ENCODE assay signal across 9 mouse cellular contexts in the genomic region with DNA sequence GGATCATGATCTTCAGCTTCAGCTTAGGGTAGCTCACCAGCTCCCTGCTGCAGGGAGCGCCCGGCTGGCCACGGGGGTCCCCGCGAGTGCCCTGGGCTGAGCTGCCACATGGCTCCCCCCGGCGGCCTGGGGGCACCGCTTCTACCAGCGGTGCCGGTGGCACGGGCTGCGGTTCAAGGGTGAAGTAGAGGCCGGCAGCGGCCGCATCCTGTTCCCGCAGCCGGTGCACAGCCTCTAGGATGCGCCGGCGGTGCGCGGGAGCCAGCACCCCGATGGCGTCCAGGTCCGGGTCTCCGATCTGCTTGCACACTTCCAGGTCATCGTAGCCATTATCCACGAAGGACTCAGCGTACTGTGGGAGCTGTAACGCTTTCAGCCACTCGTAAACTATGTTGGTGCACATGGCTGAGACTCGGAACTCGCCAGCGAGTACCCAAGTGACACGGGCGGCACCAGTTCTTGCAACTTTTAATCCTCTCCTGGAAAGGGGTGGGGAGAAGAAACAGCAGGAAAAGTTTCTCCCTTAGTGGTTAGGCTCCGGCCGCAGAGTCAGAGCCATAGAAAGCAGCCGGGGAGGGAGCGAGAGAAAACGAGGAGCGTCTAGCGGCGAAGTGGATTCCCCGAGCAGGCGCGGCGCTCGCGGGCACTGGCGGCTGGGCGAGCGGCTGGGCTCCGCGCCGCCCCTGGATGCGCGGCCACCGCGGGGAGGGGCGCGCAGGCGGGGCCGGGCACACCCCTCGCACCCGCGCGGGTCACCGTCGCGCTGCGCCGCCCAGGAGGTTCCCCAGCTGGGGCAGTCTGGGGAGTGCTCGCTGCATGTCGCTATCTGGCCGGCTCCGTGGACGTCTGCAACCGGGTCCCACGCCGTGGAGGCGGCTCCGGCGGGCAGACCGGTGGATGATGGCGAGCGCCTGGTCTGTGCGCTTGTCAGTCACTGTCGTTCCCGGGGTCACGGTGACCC. TPM values are rescaled to one million over a fixed set of nuclear protein-coding genes. Genes with fewer than 3 reads are reported as not detected.
DNase-seq lines count a peak whose midpoint lies in the region; ATAC-seq and TF ChIP-seq lines count a peak whose summit lies in the region.
"Had no signal": no experiment of that assay in that cellular context is flagged by ENCODE, and none has a peak within 500 bp of the region (broad histone marks: within the 10 kb centered on the region; RNA-seq: fewer than 3 reads in every experiment).

Samd5 (minus strand) TSS at position 648 of the 961 bp plus-strand sequence.

- no peaks in the 10 kb centered on the region for H3K9me3 ChIP-seq in embryonic facial prominence, embryonic 15.5 days (replicated peaks)
- H3K9me3 ChIP-seq in heart, embryonic 11.5 days (replicated peaks; ENCODE audit: control insufficient read depth, low read length), result no peaks in the 10 kb centered on the region
- no peaks in the 10 kb centered on the region for H3K9me3 ChIP-seq in kidney, postnatal 0 days (replicated peaks; ENCODE audit: low read length)
- no peaks in the 10 kb centered on the region for H3K9me3 ChIP-seq in liver, embryonic 15.5 days (replicated peaks)
- H3K9me3 ChIP-seq in neural tube, embryonic 11.5 days (ENCODE audit: control insufficient read depth, low read length), result no peaks in the 10 kb centered on the region

- peak within 1 kb of the TSS; percentile 93 for H3K4me2 ChIP-seq in embryonic facial prominence, embryonic 15.5 days (replicated peaks)
- H3K4me2 ChIP-seq in heart, embryonic 11.5 days, result peak within 1 kb of the TSS; percentile 71
- H3K4me2 ChIP-seq in kidney, postnatal 0 days (ENCODE audit: low read length), result peak within 1 kb of the TSS; percentile 99
- H3K4me2 ChIP-seq in liver, embryonic 15.5 days, result peak within 1 kb of the TSS; percentile 71
- H3K4me2 ChIP-seq in neural tube, embryonic 11.5 days (ENCODE audit: low read depth), result peak within 1 kb of the TSS; percentile 71

- WGBS in embryonic facial prominence, embryonic 15.5 days, result under 1% methylated on average over 90 of the region's 91 CpGs
- WGBS in heart, embryonic 11.5 days (ENCODE audit: insufficient replicate concordance), result under 1% methylated on average over 89 of the region's 91 CpGs
- under 1% methylated on average over 77 of the region's 91 CpGs for WGBS in kidney, postnatal 0 days
- under 1% methylated on average over 91 of the region's 91 CpGs for WGBS in liver, embryonic 15.5 days (ENCODE audit: insufficient replicate concordance)
- WGBS in neural tube, embryonic 11.5 days, result under 1% methylated on average over 87 of the region's 91 CpGs

- H3K27ac ChIP-seq in embryonic facial prominence, embryonic 15.5 days (replicated peaks), result peak within 1 kb of the TSS; percentile 81
- no peak within 1 kb of the TSS for H3K27ac ChIP-seq in heart, embryonic 11.5 days (ENCODE audit: low read depth, low read length)
- H3K27ac ChIP-seq in kidney, postnatal 0 days, result no peak within 1 kb of the TSS
- no peak within 1 kb of the TSS for H3K27ac ChIP-seq in liver, embryonic 15.5 days (replicated peaks)
- no peak within 1 kb of the TSS for H3K27ac ChIP-seq in neural tube, embryonic 11.5 days (ENCODE audit: low read depth, low read length)

- peak within 1 kb of the TSS; percentile 65 for H3K4me3 ChIP-seq in embryonic facial prominence, embryonic 15.5 days (replicated peaks)
- peak within 1 kb of the TSS; percentile 52 for H3K4me3 ChIP-seq in heart, embryonic 11.5 days (ENCODE audit: low read depth, low read length)
- peak within 1 kb of the TSS; percentile 63 for H3K4me3 ChIP-seq in kidney, postnatal 0 days (replicated peaks; ENCODE audit: low read depth, low read length)
- peak within 1 kb of the TSS; percentile 49 for H3K4me3 ChIP-seq in liver, embryonic 15.5 days (replicated peaks)
- H3K4me3 ChIP-seq in neural tube, embryonic 11.5 days (ENCODE audit: low read depth, low read length), result peak within 1 kb of the TSS; percentile 61

- peak; percentile 36; the same call in 1 of the 2 replicates for TF ChIP-seq CTCF in kidney, postnatal 0 days (IDR thresholded peaks at IDR 0.05; ENCODE audit: low read depth)

- H3K9ac ChIP-seq in embryonic facial prominence, embryonic 15.5 days, result peak within 1 kb of the TSS; percentile 59
- peak within 1 kb of the TSS; percentile 68 for H3K9ac ChIP-seq in heart, embryonic 11.5 days (ENCODE audit: low read depth, low read length)
- H3K9ac ChIP-seq in kidney, postnatal 0 days (ENCODE audit: low read depth, low read length), result peak within 1 kb of the TSS; percentile 55
- H3K9ac ChIP-seq in liver, embryonic 15.5 days, result peak within 1 kb of the TSS; percentile 15; the same call in 1 of the 2 replicates
- peak within 1 kb of the TSS; percentile 51 for H3K9ac ChIP-seq in neural tube, embryonic 11.5 days (ENCODE audit: low read length)

- DNase-seq in ovary, adult 18-20 months (ENCODE audit: low spot score), result peak; percentile 25
- no peak for DNase-seq in ovary, postnatal 14 days (ENCODE audit: low spot score)
- peak; percentile 71 for DNase-seq in kidney, postnatal 0 days (ENCODE audit: low spot score)
- peak; percentile 75 for DNase-seq in neural tube, embryonic 11.5 days (ENCODE audit: low spot score)
- DNase-seq in thymus, postnatal 10 days (ENCODE audit: low spot score in 2 of 2), result no peak

- ATAC-seq in embryonic facial prominence, embryonic 15.5 days (ENCODE audit: insufficient number of reproducible peaks, low FRiP score, low TSS enrichment, low read depth), result peak; percentile 82
- peak; percentile 77 for ATAC-seq in heart, embryonic 11.5 days (replicated peaks; ENCODE audit: insufficient number of reproducible peaks, low FRiP score, low TSS enrichment)
- ATAC-seq in kidney, postnatal 0 days (replicated peaks; ENCODE audit: low FRiP score, low read depth), result peak; percentile 72
- ATAC-seq in liver, embryonic 15.5 days (ENCODE audit: insufficient read depth), result no peak
- peak; percentile 75 for ATAC-seq in neural tube, embryonic 11.5 days (ENCODE audit: insufficient read depth, low FRiP score, low TSS enrichment)

- no peaks in the 10 kb centered on the region for H3K36me3 ChIP-seq in embryonic facial prominence, embryonic 15.5 days
- H3K36me3 ChIP-seq in heart, embryonic 11.5 days (ENCODE audit: control insufficient read depth, insufficient read depth, low read length), result no peaks in the 10 kb centered on the region
- no peaks in the 10 kb centered on the region for H3K36me3 ChIP-seq in kidney, postnatal 0 days (ENCODE audit: insufficient read depth, low read length)
- H3K36me3 ChIP-seq in liver, embryonic 15.5 days (replicated peaks), result no peaks in the 10 kb centered on the region
- no peaks in the 10 kb centered on the region for H3K36me3 ChIP-seq in neural tube, embryonic 11.5 days (ENCODE audit: control insufficient read depth, insufficient read depth, low read length)

- peaks cover 4% of the 10 kb centered on the region; the same call in 1 of the 2 replicates for H3K27me3 ChIP-seq in embryonic facial prominence, embryonic 15.5 days
- peaks cover 3% of the 10 kb centered on the region; the same call in 1 of the 2 replicates for H3K27me3 ChIP-seq in heart, embryonic 11.5 days (ENCODE audit: control insufficient read depth, insufficient read depth, low read length)
- H3K27me3 ChIP-seq in kidney, postnatal 0 days (ENCODE audit: insufficient read depth, low read length), result 0 out of 2 replicates have a peak, but pooled peaks cover 4% of the 10 kb centered on the region
- peaks cover 60% of the 10 kb centered on the region for H3K27me3 ChIP-seq in liver, embryonic 15.5 days
- no peaks in the 10 kb centered on the region for H3K27me3 ChIP-seq in neural tube, embryonic 11.5 days (ENCODE audit: control insufficient read depth, insufficient read depth, low read length)
- H3K27me3 ChIP-seq: CH12.LX had no signal

- peaks cover 31% of the 10 kb centered on the region for H3K4me1 ChIP-seq in embryonic facial prominence, embryonic 15.5 days
- 0 out of 2 replicates have a peak, but pooled peaks cover 3% of the 10 kb centered on the region for H3K4me1 ChIP-seq in heart, embryonic 11.5 days (ENCODE audit: control insufficient read depth, insufficient read depth, low read length)
- H3K4me1 ChIP-seq in kidney, postnatal 0 days (replicated peaks; ENCODE audit: insufficient read depth, low read length), result peaks cover 9% of the 10 kb centered on the region; the same call in 1 of the 2 replicates
- H3K4me1 ChIP-seq in liver, embryonic 15.5 days (replicated peaks), result peaks cover 7% of the 10 kb centered on the region; the same call in 1 of the 2 replicates
- peaks cover 7% of the 10 kb centered on the region for H3K4me1 ChIP-seq in neural tube, embryonic 11.5 days (ENCODE audit: control insufficient read depth, insufficient read depth, low read length)

RNA-seq across cellular contexts. Expression of gene Samd5, which starts in this region (rescaled TPM):
- 11.2 and 11.3 TPM in 2 replicates for polyA plus RNA-seq in embryonic facial prominence, embryonic 15.5 days (2015; fragmentation: Nextera tagmentation; extraction: Ambion mirVana)
- polyA plus RNA-seq in heart, embryonic 11.5 days (2014; fragmentation: Nextera tagmentation; extraction: Ambion mirVana), result 3.8 and 4.2 TPM in 2 replicates
- 1.6 and 1.7 TPM in 2 replicates for polyA plus RNA-seq in kidney, postnatal 0 days (2015; fragmentation: Nextera tagmentation; extraction: Ambion mirVana)
- 0.38 and 0.53 TPM in 2 replicates for polyA plus RNA-seq in liver, embryonic 15.5 days (2015; fragmentation: Nextera tagmentation; extraction: Ambion mirVana)
- 4.6 and 4.7 TPM in 2 replicates for polyA plus RNA-seq in neural tube, embryonic 11.5 days (2014; fragmentation: Nextera tagmentation; extraction: Ambion mirVana)

Comparison
In these comparisons a context has a peak if more than half of its experiments do, and no peak if none do; other contexts are left out.
1. DNase-seq: peak in ovary, adult 18-20 months (single experiment), kidney, postnatal 0 days (single experiment) and neural tube, embryonic 11.5 days (single experiment); none in ovary, postnatal 14 days (single experiment) and thymus, postnatal 10 days (0 of 2).
2. H3K9ac ChIP-seq: peak in every context shown above with its lines; median percentile 68 in heart, embryonic 11.5 days; 59 in embryonic facial prominence, embryonic 15.5 days; 55 in kidney, postnatal 0 days; 51 in neural tube, embryonic 11.5 days; 15 in liver, embryonic 15.5 days.
3. Peak in every context shown above with its lines, with median percentiles within 50 percentile points of each other: H3K4me2 ChIP-seq and H3K4me3 ChIP-seq.